Mouse (Mus musculus) cortical plate, adult 2 months (tissue): Measurements from ENCODE around the gene Lrrn3.

Experiments
- CTCF ChIP-seq: fragments of 200-500 bp; IDR thresholded peaks from 2 replicates; pipeline ENCODE4 v1.5.1; 2011; ENCODE audit warnings: mild to moderate bottlenecking, control low read depth, low read length; ENCODE audit not compliant: insufficient read depth; ENCODE audit errors: extremely low read depth
- POLR2A ChIP-seq: fragments of 200-500 bp; IDR thresholded peaks from 2 replicates; pipeline ENCODE4 v1.6.1; 2011; ENCODE audit warnings: mild to moderate bottlenecking, low read length, control low read depth; ENCODE audit not compliant: insufficient read depth; ENCODE audit errors: extremely low read depth

- TF ChIP-seq CTCF (no peak), POLR2A (no peak)
Measured at GRCm38 (mm10) chr12:41508610-41509009, 22.4 kb upstream of the Lrrn3 start.
